Mouse (Mus musculus) CH12.LX (cell line): ENCODE data around the gene Map7.

Experiments used
- CTCF ChIP-seq, 2 experiments: IDR thresholded peaks in 1 of 2; conservative IDR thresholded peaks in 1 of 2; 2 replicates each; pipeline ENCODE4 v1.5.1; 2011 to 2012; ENCODE audit warnings: low read depth in 2 of 2, low read length in 2 of 2, improper control_type of control experiment in 1 of 2, inconsistent platforms in 1 of 2, mild to moderate bottlenecking in 1 of 2, moderate library complexity in 1 of 2
- HCFC1 ChIP-seq: IDR thresholded peaks from 2 replicates; pipeline ENCODE4 v1.6.1; 2012; ENCODE audit warnings: low read depth, mild to moderate bottlenecking, inconsistent platforms, low read length, improper control_type of control experiment
- JUN ChIP-seq: IDR thresholded peaks from 2 replicates; pipeline ENCODE4 v1.6.1; 2011; ENCODE audit warnings: low read depth, mild to moderate bottlenecking, low read length, improper control_type of control experiment, moderate library complexity; ENCODE audit not compliant: insufficient read depth
- POLR2A ChIP-seq: IDR thresholded peaks from 2 replicates; pipeline ENCODE4 v1.6.1; 2011; ENCODE audit warnings: low read depth, mild to moderate bottlenecking, improper control_type of control experiment, low read length

DNA sequence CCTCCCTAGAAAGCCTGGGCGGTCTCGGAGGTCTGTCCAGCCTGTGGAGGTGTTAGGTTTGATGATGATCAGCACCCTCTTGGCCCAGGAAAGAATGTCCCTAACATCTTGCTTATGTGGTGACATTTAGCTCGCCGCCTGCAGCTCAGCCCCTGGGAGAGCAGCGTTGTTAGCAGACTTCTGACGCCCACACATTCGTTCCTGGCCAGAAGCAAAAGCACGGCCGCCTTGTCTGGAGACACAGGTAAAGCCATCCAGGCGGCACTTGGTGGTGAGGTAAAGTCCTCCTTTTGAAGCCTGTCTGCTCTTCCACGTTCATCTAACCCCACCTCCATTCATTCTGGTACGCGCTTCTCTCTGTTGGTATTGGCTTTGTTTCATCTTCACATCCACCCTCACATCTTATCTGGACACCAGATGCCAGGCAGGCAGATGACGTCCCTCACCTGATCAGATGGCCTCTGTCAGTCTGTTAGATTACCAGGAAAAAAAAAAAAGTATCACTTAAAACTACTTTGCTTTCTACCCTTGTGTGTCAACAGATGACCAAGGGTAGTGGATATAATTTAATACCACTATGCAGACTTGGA lies 108.9 kb downstream of the Map7 start:
- TF ChIP-seq POLR2A (no peak), HCFC1 (no peak), JUN (no peak), CTCF (conservative IDR thresholded peaks at IDR 0.05 in 1 of 2, IDR thresholded peaks at IDR 0.05 in 1 of 2; ENCODE audit: low read depth in 2 of 2, low read length in 2 of 2) (no peak)
